Mouse (Mus musculus) embryonic fibroblast, embryonic 13.5 days (primary cell): ENCODE measurements at regions not wholly inside any gene's neighbourhood (a gene's known extent, or its start where the extent isn't known, plus 50 kb on each side); places are given as distances from the start of the nearest gene placed in this dataset.

Experiments used
- CTCF ChIP-seq: IDR thresholded peaks from 2 replicates; pipeline ENCODE4 v1.5.1; 2011; ENCODE audit warnings: mild to moderate bottlenecking, control low read depth, low read length, moderate library complexity, borderline replicate concordance; ENCODE audit not compliant: insufficient read depth
- POLR2A ChIP-seq: IDR thresholded peaks from 2 replicates; pipeline ENCODE4 v1.6.1; 2011; ENCODE audit warnings: low read depth, mild to moderate bottlenecking, control low read depth, low read length, moderate library complexity

- TF ChIP-seq CTCF (no peak), POLR2A (no peak)
Observed at GRCm38 (mm10) chr4:53292606-53293005, 132.9 kb upstream of the Abca1 start.
